Comparison of ENCODE assay signal across 17 mouse cellular contexts in genomic region chr2:140215415-140215814, GRCm38 (mm10). TPM values are rescaled to one million over a fixed set of nuclear protein-coding genes. Genes with fewer than 3 reads are reported as not detected.
DNase-seq lines count a peak whose midpoint lies in the region; ATAC-seq and TF ChIP-seq lines count a peak whose summit lies in the region.
"Had no signal": no experiment of that assay in that cellular context is flagged by ENCODE, and none has a peak within 500 bp of the region (broad histone marks: within the 10 kb centered on the region; RNA-seq: fewer than 3 reads in every experiment).

No protein-coding gene starts in this region.

- no peaks in the 10 kb centered on the region for H3K9me3 ChIP-seq in forebrain, embryonic 13.5 days (replicated peaks)
- no peaks in the 10 kb centered on the region for H3K9me3 ChIP-seq in forebrain, embryonic 11.5 days (ENCODE audit: control insufficient read depth, low read length)
- no peaks in the 10 kb centered on the region for H3K9me3 ChIP-seq in hindbrain, postnatal 0 days (ENCODE audit: low read length)
- H3K9me3 ChIP-seq in hindbrain, embryonic 16.5 days (ENCODE audit: control insufficient read depth, low read length), result no peaks in the 10 kb centered on the region
- H3K9me3 ChIP-seq: embryonic facial prominence, embryonic 13.5 days; heart, embryonic 12.5 days; hindbrain, embryonic 15.5 days had no signal

- H3K27ac ChIP-seq in forebrain, embryonic 13.5 days, result no peak overlapping the region
- no peak overlapping the region for H3K27ac ChIP-seq in forebrain, embryonic 11.5 days (ENCODE audit: low read depth, low read length)
- no peak overlapping the region for H3K27ac ChIP-seq in hindbrain, postnatal 0 days
- H3K27ac ChIP-seq in hindbrain, embryonic 16.5 days (ENCODE audit: low read depth, low read length), result no peak overlapping the region
- H3K27ac ChIP-seq: embryonic facial prominence, embryonic 13.5 days; hindbrain, embryonic 15.5 days had no signal

- no peaks in the 10 kb centered on the region for H3K27me3 ChIP-seq in forebrain, embryonic 13.5 days
- no peaks in the 10 kb centered on the region for H3K27me3 ChIP-seq in forebrain, embryonic 11.5 days (ENCODE audit: control insufficient read depth, insufficient read depth, low read length)
- no peaks in the 10 kb centered on the region for H3K27me3 ChIP-seq in hindbrain, postnatal 0 days (ENCODE audit: insufficient read depth, low read length)
- no peaks in the 10 kb centered on the region for H3K27me3 ChIP-seq in hindbrain, embryonic 16.5 days (replicated peaks; ENCODE audit: control insufficient read depth, insufficient read depth, low read length)
- H3K27me3 ChIP-seq: embryonic facial prominence, embryonic 13.5 days; heart, embryonic 12.5 days; hindbrain, embryonic 15.5 days had no signal

- no peak overlapping the region for H3K9ac ChIP-seq in forebrain, embryonic 13.5 days
- no peak overlapping the region for H3K9ac ChIP-seq in forebrain, embryonic 11.5 days (ENCODE audit: low read length)
- H3K9ac ChIP-seq in hindbrain, postnatal 0 days (replicated peaks; ENCODE audit: low read length), result no peak overlapping the region
- H3K9ac ChIP-seq in hindbrain, embryonic 16.5 days (ENCODE audit: low read depth, low read length), result no peak overlapping the region
- H3K9ac ChIP-seq: embryonic facial prominence, embryonic 13.5 days; heart, embryonic 12.5 days; hindbrain, embryonic 15.5 days had no signal

- TF ChIP-seq CTCF in hindbrain, postnatal 0 days (IDR thresholded peaks at IDR 0.05; ENCODE audit: low read depth), result no peak
- no peak for TF ChIP-seq CTCF in brain, embryonic 14.5 days (IDR thresholded peaks at IDR 0.05; ENCODE audit: borderline replicate concordance, extremely low read depth, insufficient read depth, insufficient read length)

- no peak overlapping the region for H3K4me2 ChIP-seq in forebrain, embryonic 13.5 days
- no peak overlapping the region for H3K4me2 ChIP-seq in forebrain, embryonic 11.5 days (ENCODE audit: low read depth, low read length, severe bottlenecking)
- H3K4me2 ChIP-seq in hindbrain, postnatal 0 days (ENCODE audit: low read depth, low read length), result no peak overlapping the region
- H3K4me2 ChIP-seq in hindbrain, embryonic 16.5 days (ENCODE audit: low read length), result no peak overlapping the region
- H3K4me2 ChIP-seq: embryonic facial prominence, embryonic 13.5 days; heart, embryonic 12.5 days; hindbrain, embryonic 15.5 days had no signal

- H3K4me1 ChIP-seq in forebrain, embryonic 13.5 days, result 0 out of 2 replicates have a peak, but pooled peaks cover 3% of the 10 kb centered on the region
- H3K4me1 ChIP-seq in forebrain, embryonic 11.5 days (replicated peaks; ENCODE audit: control insufficient read depth, insufficient read depth, low read length), result no peaks in the 10 kb centered on the region
- H3K4me1 ChIP-seq in hindbrain, postnatal 0 days (ENCODE audit: insufficient read depth, low read length), result no peaks in the 10 kb centered on the region
- no peaks in the 10 kb centered on the region for H3K4me1 ChIP-seq in hindbrain, embryonic 16.5 days (ENCODE audit: control insufficient read depth, insufficient read depth, low read depth, low read length)
- H3K4me1 ChIP-seq: embryonic facial prominence, embryonic 13.5 days; heart, embryonic 12.5 days; hindbrain, embryonic 15.5 days had no signal

- H3K4me3 ChIP-seq in forebrain, embryonic 13.5 days, result no peak overlapping the region
- no peak overlapping the region for H3K4me3 ChIP-seq in forebrain, embryonic 11.5 days (ENCODE audit: low read depth, low read length)
- no peak overlapping the region for H3K4me3 ChIP-seq in hindbrain, postnatal 0 days (ENCODE audit: low read length)
- H3K4me3 ChIP-seq in hindbrain, embryonic 16.5 days (ENCODE audit: low read length), result no peak overlapping the region
- H3K4me3 ChIP-seq: embryonic facial prominence, embryonic 13.5 days; heart, embryonic 12.5 days; hindbrain, embryonic 15.5 days had no signal

- DNase-seq in forebrain, embryonic 11.5 days (ENCODE audit: low spot score), result no peak
- peak; percentile 4 for DNase-seq in hindbrain, postnatal 0 days (ENCODE audit: low spot score)
- peak; percentile 34 for DNase-seq in brain, adult 2 months (ENCODE audit: low read depth, low spot score)
- DNase-seq in brain, embryonic 14.5 days (ENCODE audit: low read depth), result peak; percentile 58
- no peak for DNase-seq in lung, postnatal 36 days
- DNase-seq: adrenal gland, adult 2 months; adrenal gland, postnatal 25 days; cerebellum, postnatal 25 days; gastrocnemius, postnatal 14 days; heart, postnatal 36 days; kidney, adult 2 months had no signal

- no peaks in the 10 kb centered on the region for H3K36me3 ChIP-seq in forebrain, embryonic 13.5 days (ENCODE audit: poor library complexity, severe bottlenecking)
- H3K36me3 ChIP-seq in forebrain, embryonic 11.5 days (ENCODE audit: control insufficient read depth, insufficient read depth, low read length), result no peaks in the 10 kb centered on the region
- no peaks in the 10 kb centered on the region for H3K36me3 ChIP-seq in hindbrain, postnatal 0 days (ENCODE audit: insufficient read depth, low read length)
- H3K36me3 ChIP-seq in hindbrain, embryonic 16.5 days (ENCODE audit: control insufficient read depth, insufficient read depth, low read length), result no peaks in the 10 kb centered on the region
- H3K36me3 ChIP-seq: embryonic facial prominence, embryonic 13.5 days; heart, embryonic 12.5 days; hindbrain, embryonic 15.5 days had no signal

- 69% methylated on average over 2 of the region's 2 CpGs for WGBS in forebrain, embryonic 13.5 days
- 77% methylated on average over 2 of the region's 2 CpGs for WGBS in forebrain, embryonic 11.5 days
- WGBS in hindbrain, postnatal 0 days, result 55% methylated on average over 2 of the region's 2 CpGs
- WGBS in hindbrain, embryonic 16.5 days, result 65% methylated on average over 2 of the region's 2 CpGs

- ATAC-seq in forebrain, embryonic 13.5 days, result peak; percentile 48; the same call in 1 of the 2 replicates
- no peak for ATAC-seq in forebrain, embryonic 11.5 days (replicated peaks; ENCODE audit: low FRiP score)
- no peak for ATAC-seq in hindbrain, postnatal 0 days
- ATAC-seq in hindbrain, embryonic 16.5 days, result no peak
- no peak for ATAC-seq in erythroblast, adult 5-6 weeks (replicated peaks; ENCODE audit: low FRiP score, poor library complexity, severe bottlenecking)

- TF ChIP-seq POLR2A in brain, embryonic 14.5 days (IDR thresholded peaks at IDR 0.05; ENCODE audit: borderline replicate concordance, extremely low read depth, insufficient read depth, insufficient read length, poor library complexity, severe bottlenecking), result no peak

RNA-seq across cellular contexts. Expression of gene Ndufaf5, which starts 45.0 kb away (rescaled TPM):
- 36.5 and 39.8 TPM in 2 replicates for polyA plus RNA-seq in forebrain, embryonic 13.5 days (2015; fragmentation: Nextera tagmentation; extraction: Ambion mirVana)
- 29.4 and 31.6 TPM in 2 replicates for polyA plus RNA-seq in forebrain, embryonic 11.5 days (2014; fragmentation: Nextera tagmentation; extraction: Ambion mirVana)
- total RNA-seq in hindbrain, postnatal 0 days (2014; rRNA removed), result 30.7 and 39.2 TPM in 2 replicates
- 65.3 and 66.2 TPM in 2 replicates for polyA plus RNA-seq in hindbrain, postnatal 0 days (2015; fragmentation: Nextera tagmentation; extraction: Ambion mirVana)
- 62.5 and 72.4 TPM in 2 replicates for polyA plus RNA-seq in hindbrain, embryonic 16.5 days (2015; fragmentation: Nextera tagmentation; extraction: Ambion mirVana)
- 26.8 and 28.8 TPM in 2 replicates for polyA plus RNA-seq in brain, embryonic 14.5 days (2012; rRNA removed)
- total RNA-seq in erythroblast, adult 5-6 weeks (2015; ENCODE audit: low replicate concordance), result 0.58 TPM in 1 of 2 replicates, not detected in the other
- total RNA-seq in erythroblast, adult 5-6 weeks (2017; ENCODE audit: low replicate concordance), result 2.4 TPM in 2 replicates

RNA-seq across cellular contexts. Expression of gene Esf1, which starts 45.1 kb away (rescaled TPM):
- polyA plus RNA-seq in forebrain, embryonic 13.5 days (2015; fragmentation: Nextera tagmentation; extraction: Ambion mirVana), result 24.1 and 26.2 TPM in 2 replicates
- 27.6 and 34.8 TPM in 2 replicates for polyA plus RNA-seq in forebrain, embryonic 11.5 days (2014; fragmentation: Nextera tagmentation; extraction: Ambion mirVana)
- total RNA-seq in hindbrain, postnatal 0 days (2014; rRNA removed), result 4.7 and 10.8 TPM in 2 replicates
- polyA plus RNA-seq in hindbrain, postnatal 0 days (2015; fragmentation: Nextera tagmentation; extraction: Ambion mirVana), result 16.1 and 18.2 TPM in 2 replicates
- polyA plus RNA-seq in hindbrain, embryonic 16.5 days (2015; fragmentation: Nextera tagmentation; extraction: Ambion mirVana), result 16.2 TPM in 2 replicates
- 6.0 and 11.8 TPM in 2 replicates for polyA plus RNA-seq in brain, embryonic 14.5 days (2012; rRNA removed)
- total RNA-seq in erythroblast, adult 5-6 weeks (2015; ENCODE audit: low replicate concordance), result 11.1 and 14.6 TPM in 2 replicates
- 7.4 and 10.5 TPM in 2 replicates for total RNA-seq in erythroblast, adult 5-6 weeks (2017; ENCODE audit: low replicate concordance)

Comparison
In these comparisons a context has a peak if more than half of its experiments do, and no peak if none do; other contexts are left out.
1. DNase-seq: peak in hindbrain, postnatal 0 days (single experiment), brain, adult 2 months (single experiment) and brain, embryonic 14.5 days (single experiment); none in forebrain, embryonic 11.5 days (single experiment) and lung, postnatal 36 days (single experiment).